Mouse (Mus musculus) neural tube, embryonic 15.5 days (tissue): ENCODE data around the gene Obox2. TPM values are rescaled to one million over a fixed set of nuclear protein-coding genes. Genes with fewer than 3 reads are reported as not detected.
"Not testable (repeated sequence)": the region's sequence is repeated elsewhere in the genome, so short reads cannot be mapped to it uniquely, and the experiment has no call there.

ENCODE experiments used
- ATAC-seq: fragments of 200-750 bp; cut with Nextera tagmentation; 2 replicates; pipeline ENCODE4 v1.8.0; 2017; ENCODE audit warnings: mild to moderate bottlenecking, moderate TSS enrichment, moderate library complexity; ENCODE audit not compliant: low FRiP score
- H3K27ac ChIP-seq: fragments of 300-500 bp; sonication (generic); replicated peaks from 2 replicates; pipeline ENCODE4 v1.5.1; 2015; ENCODE audit warnings: mild to moderate bottlenecking, inconsistent platforms
- H3K27me3 ChIP-seq: fragments of 300-500 bp; sonication (generic); replicated peaks from 2 replicates; pipeline ENCODE4 v1.6.1; 2015; ENCODE audit warnings: inconsistent platforms
- H3K36me3 ChIP-seq: fragments of 300-500 bp; sonication (generic); 2 replicates; pipeline ENCODE4 v1.6.1; 2015; ENCODE audit warnings: inconsistent platforms
- H3K4me1 ChIP-seq: fragments of 300-500 bp; sonication (generic); 2 replicates; pipeline ENCODE4 v1.6.1; 2015; ENCODE audit warnings: inconsistent platforms
- H3K4me2 ChIP-seq: fragments of 300-500 bp; sonication (generic); 2 replicates; pipeline ENCODE4 v1.6.1; 2015; ENCODE audit warnings: inconsistent platforms, mild to moderate bottlenecking, moderate library complexity
- H3K4me3 ChIP-seq: fragments of 300-500 bp; sonication (generic); replicated peaks from 2 replicates; pipeline ENCODE4 v1.5.1; 2015; ENCODE audit warnings: mild to moderate bottlenecking, inconsistent platforms
- H3K9ac ChIP-seq: fragments of 300-500 bp; sonication (generic); replicated peaks from 2 replicates; pipeline ENCODE4 v1.6.1; 2015; ENCODE audit warnings: mild to moderate bottlenecking, inconsistent platforms
- H3K9me3 ChIP-seq: fragments of 300-500 bp; sonication (generic); replicated peaks from 2 replicates; pipeline ENCODE4 v1.6.1; 2016; ENCODE audit warnings: inconsistent platforms
- WGBS: fragments of 180-500 bp; shearing (Covaris S2); methylation state at CpG from one replicate; pipeline ENCODE4 v1.1.7; 2015; ENCODE audit warnings: mixed read lengths; 5-methylcytosine and 5-hydroxymethylcytosine counted together
- polyA plus RNA-seq: library from polyadenylated mRNA; unstranded; fragments of >200 nt; fragmentation: Nextera tagmentation; extraction: Ambion mirVana; gene quantifications from 2 replicates; pipeline ENCODE4 v1.2.1, GENCODE M21; 2015

Gene Obox2
- not detected in 2 replicates for polyA plus RNA-seq

DNA sequence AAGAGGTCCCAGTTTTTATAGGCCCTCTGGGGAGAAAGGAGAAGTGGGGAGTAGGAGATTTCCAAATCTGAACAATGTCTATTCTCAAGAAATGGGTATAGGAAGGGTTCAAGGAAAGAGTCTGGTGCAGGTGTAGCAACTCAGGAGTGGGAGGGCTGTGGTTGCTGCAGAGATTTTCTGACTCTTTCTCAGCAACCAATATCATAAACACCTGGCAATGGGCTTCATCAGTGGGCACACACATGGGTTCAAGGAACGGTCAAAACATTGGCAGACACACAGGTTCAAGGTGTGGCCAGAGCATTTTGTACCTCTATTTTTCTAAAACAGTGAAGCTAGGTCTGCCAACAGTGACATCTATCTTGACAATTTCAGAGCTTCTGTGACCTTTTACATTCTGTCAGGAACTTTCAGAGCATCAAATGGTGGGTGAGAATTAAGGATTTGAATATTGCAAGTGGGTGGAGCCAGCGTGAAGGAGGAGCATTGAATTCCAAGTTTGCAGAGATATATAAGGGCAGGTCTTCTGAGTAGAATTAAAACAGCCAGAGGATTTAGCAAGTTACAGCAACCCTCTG lies at the start of gene Obox2, which contains the start of gene Obox1:
Gene Obox2, plus strand, starts transcription at position 301 of the 578 bp plus-strand sequence.
Gene Obox1, plus strand, starts transcription at position 528 of the 578 bp plus-strand sequence.
- not testable (repeated sequence) for ATAC-seq, H3K27ac ChIP-seq, H3K27me3 ChIP-seq, H3K9ac ChIP-seq, H3K4me2 ChIP-seq, H3K4me1 ChIP-seq, H3K9me3 ChIP-seq, H3K4me3 ChIP-seq, H3K36me3 ChIP-seq
- WGBS: no CpG with 5 or more reads among the region's 2 CpGs

DNA sequence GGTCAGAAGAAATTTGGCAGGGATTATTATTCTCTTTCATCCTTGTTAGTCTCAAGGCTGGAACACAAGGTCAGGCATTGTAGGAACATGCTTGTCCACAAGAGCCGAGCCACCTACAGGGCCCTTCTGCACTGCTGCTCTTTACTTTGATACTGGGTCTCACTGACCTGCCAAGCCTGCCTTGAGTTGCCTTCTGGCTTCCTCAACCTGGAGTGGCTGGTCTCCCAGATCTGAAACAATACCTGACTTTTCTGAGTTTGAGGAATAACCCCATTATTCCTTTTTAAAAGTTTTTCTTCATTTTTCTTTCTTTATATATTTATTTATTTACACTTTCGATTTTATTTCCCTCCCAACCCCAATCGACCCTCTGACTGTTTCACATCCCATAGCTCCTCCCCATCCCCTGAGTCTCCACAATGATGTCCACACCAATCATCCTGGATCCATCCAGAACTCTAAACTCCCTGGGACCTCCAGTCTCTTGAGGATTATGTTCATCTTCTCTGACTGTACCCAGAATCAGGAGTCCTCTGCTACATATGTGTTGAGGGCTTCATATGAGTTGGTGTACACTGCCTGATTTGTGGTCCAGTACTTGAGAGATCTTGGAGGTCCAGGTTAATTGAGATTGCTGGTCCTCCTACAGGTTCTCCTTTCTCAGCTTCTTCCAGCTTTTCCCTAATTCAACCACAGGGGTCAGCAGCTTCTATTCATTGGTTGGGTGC lies 10.8 kb downstream of the Obox2 start:
- H3K4me2 ChIP-seq, H3K4me3 ChIP-seq, H3K4me1 ChIP-seq, H3K27me3 ChIP-seq, H3K9ac ChIP-seq, ATAC-seq, H3K27ac ChIP-seq, H3K36me3 ChIP-seq: not testable (repeated sequence)
- peaks cover 17% of the 10 kb centered on the region for H3K9me3 ChIP-seq
- 64% methylated on average over 3 of the region's 3 CpGs for WGBS

- H3K4me2 ChIP-seq, H3K27me3 ChIP-seq, H3K9me3 ChIP-seq, H3K36me3 ChIP-seq, ATAC-seq, H3K9ac ChIP-seq, H3K4me1 ChIP-seq, H3K27ac ChIP-seq, H3K4me3 ChIP-seq: not testable (repeated sequence)
- WGBS: 90% methylated on average over 10 of the region's 10 CpGs
Observed at GRCm38 (mm10) chr7:15406816-15407215, 18.3 kb downstream of the Obox2 start.

DNA sequence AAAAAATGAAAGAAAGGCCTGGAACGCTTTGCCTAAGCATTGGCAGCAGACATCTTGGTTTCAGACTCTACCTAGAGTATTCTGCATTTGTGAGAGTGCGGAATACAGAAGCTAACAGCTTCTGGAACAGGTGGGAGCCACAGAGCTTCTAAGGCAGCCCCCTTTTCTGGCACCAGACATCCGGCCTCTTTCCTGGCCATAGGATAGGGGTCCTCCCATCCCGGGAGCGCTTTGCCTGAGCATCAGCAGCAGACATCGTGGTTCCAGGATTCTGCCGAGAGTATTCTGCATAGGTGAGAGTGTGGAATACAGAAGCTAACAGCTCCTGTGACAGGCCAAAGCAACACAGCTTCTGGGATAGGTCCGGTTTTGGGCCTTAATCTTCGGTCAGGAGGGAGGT lies 29.5 kb downstream of the Obox2 start:
- not testable (repeated sequence) for ATAC-seq, H3K4me1 ChIP-seq, H3K9ac ChIP-seq, H3K36me3 ChIP-seq, H3K4me2 ChIP-seq, H3K27me3 ChIP-seq, H3K27ac ChIP-seq, H3K4me3 ChIP-seq
- 85% methylated on average over 9 of the region's 9 CpGs for WGBS
- peaks cover 16% of the 10 kb centered on the region for H3K9me3 ChIP-seq

GRCm38 (mm10) chr7:15425537-15425936 lies 37.0 kb downstream of the Obox2 start:
- H3K4me3 ChIP-seq, H3K4me2 ChIP-seq, ATAC-seq, H3K4me1 ChIP-seq, H3K36me3 ChIP-seq, H3K27ac ChIP-seq, H3K27me3 ChIP-seq, H3K9ac ChIP-seq, H3K9me3 ChIP-seq: not testable (repeated sequence)
- 88% methylated on average over 4 of the region's 4 CpGs for WGBS

Other genes starting within 250 kb of the Obox2 start
- not detected in 2 replicates for gene Obox1, start 227 bp downstream of the Obox2 start, polyA plus RNA-seq